15 mouse cellular contexts compared by ENCODE assay signal in the genomic region with DNA sequence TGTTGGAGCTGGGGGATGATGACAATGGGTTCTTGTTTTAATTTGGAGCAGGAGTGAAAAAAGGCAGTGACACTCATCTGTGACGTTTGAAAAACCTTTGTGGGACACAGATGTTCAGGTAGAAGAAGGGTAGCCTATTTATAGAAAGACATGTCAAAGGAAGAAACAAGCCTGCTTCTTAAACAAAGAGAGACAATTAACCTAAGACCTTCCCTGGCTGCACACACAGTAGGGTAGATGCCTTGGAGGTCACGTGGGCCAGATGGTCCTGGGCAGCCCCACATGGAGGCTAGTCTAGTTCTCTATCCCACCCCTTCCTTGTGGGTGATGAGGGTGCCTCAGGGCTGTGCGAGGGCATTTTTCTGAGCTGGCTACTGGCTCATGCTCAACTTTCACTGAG. TPM values are rescaled to one million over a fixed set of nuclear protein-coding genes. Genes with fewer than 3 reads are reported as not detected.
DNase-seq lines count a peak whose midpoint lies in the region; ATAC-seq lines count a peak whose summit lies in the region.
"Had no signal": no experiment of that assay in that cellular context is flagged by ENCODE, and none has a peak within 500 bp of the region (broad histone marks: within the 10 kb centered on the region; RNA-seq: fewer than 3 reads in every experiment).

No protein-coding gene starts in this region.

- no peak for DNase-seq in forebrain, embryonic 11.5 days (ENCODE audit: low spot score)
- DNase-seq in thymus, postnatal 4 days = peak; percentile 63
- DNase-seq in right cerebral cortex, postnatal 25 days = no peak
- no peak for DNase-seq in cerebellum, adult 11-12 months
- DNase-seq: adrenal gland, postnatal 36 days; heart, postnatal 36 days; kidney, adult 2 months; kidney, postnatal 4 days; liver; lung, embryonic 14.5 days had no signal

- H3K4me3 ChIP-seq in forebrain, embryonic 13.5 days = no peak overlapping the region
- H3K4me3 ChIP-seq in forebrain, embryonic 11.5 days (ENCODE audit: low read depth, low read length) = no peak overlapping the region
- H3K4me3 ChIP-seq in midbrain, embryonic 15.5 days = no peak overlapping the region
- no peak overlapping the region for H3K4me3 ChIP-seq in midbrain, embryonic 13.5 days (replicated peaks)
- H3K4me3 ChIP-seq in forebrain, embryonic 16.5 days (replicated peaks; ENCODE audit: low read length) = no peak overlapping the region
- H3K4me3 ChIP-seq: neural tube, embryonic 15.5 days had no signal

- H3K4me2 ChIP-seq in forebrain, embryonic 13.5 days = no peak overlapping the region
- H3K4me2 ChIP-seq in forebrain, embryonic 11.5 days (ENCODE audit: low read depth, low read length, severe bottlenecking) = no peak overlapping the region
- no peak overlapping the region for H3K4me2 ChIP-seq in midbrain, embryonic 15.5 days
- no peak overlapping the region for H3K4me2 ChIP-seq in midbrain, embryonic 13.5 days (replicated peaks)
- no peak overlapping the region for H3K4me2 ChIP-seq in forebrain, embryonic 16.5 days (ENCODE audit: low read length)
- H3K4me2 ChIP-seq: lung, embryonic 14.5 days; neural tube, embryonic 15.5 days had no signal

- H3K4me1 ChIP-seq in forebrain, embryonic 13.5 days = peaks cover 9% of the 10 kb centered on the region
- no peaks in the 10 kb centered on the region; the same call in 1 of the 2 replicates for H3K4me1 ChIP-seq in forebrain, embryonic 11.5 days (replicated peaks; ENCODE audit: control insufficient read depth, insufficient read depth, low read length)
- no peaks in the 10 kb centered on the region for H3K4me1 ChIP-seq in midbrain, embryonic 15.5 days
- no peaks in the 10 kb centered on the region for H3K4me1 ChIP-seq in midbrain, embryonic 13.5 days (replicated peaks)
- H3K4me1 ChIP-seq in forebrain, embryonic 16.5 days (replicated peaks; ENCODE audit: control insufficient read depth, insufficient read depth, low read length) = peaks cover 10% of the 10 kb centered on the region; the same call in 1 of the 2 replicates

- 0 out of 2 replicates have a peak, but pooled peaks have one; percentile 9 for ATAC-seq in forebrain, embryonic 13.5 days
- no peak; the same call in 1 of the 2 replicates for ATAC-seq in forebrain, embryonic 11.5 days (replicated peaks; ENCODE audit: low FRiP score)
- ATAC-seq in midbrain, embryonic 15.5 days (replicated peaks) = 0 out of 2 replicates have a peak, but pooled peaks have one; percentile 24
- no peak for ATAC-seq in midbrain, embryonic 13.5 days
- ATAC-seq in forebrain, embryonic 16.5 days = no peak

- H3K9ac ChIP-seq in forebrain, embryonic 13.5 days = no peak overlapping the region
- no peak overlapping the region for H3K9ac ChIP-seq in forebrain, embryonic 11.5 days (ENCODE audit: low read length)
- no peak overlapping the region for H3K9ac ChIP-seq in midbrain, embryonic 15.5 days
- H3K9ac ChIP-seq in midbrain, embryonic 13.5 days (replicated peaks) = no peak overlapping the region
- no peak overlapping the region for H3K9ac ChIP-seq in forebrain, embryonic 16.5 days (replicated peaks; ENCODE audit: low read depth, low read length)
- H3K9ac ChIP-seq: lung, embryonic 14.5 days; neural tube, embryonic 15.5 days had no signal

- 32% methylated on average over 3 of the region's 3 CpGs for WGBS in forebrain, embryonic 13.5 days
- WGBS in forebrain, embryonic 11.5 days = 25% methylated on average over 3 of the region's 3 CpGs
- 29% methylated on average over 3 of the region's 3 CpGs for WGBS in midbrain, embryonic 15.5 days
- 34% methylated on average over 3 of the region's 3 CpGs for WGBS in midbrain, embryonic 13.5 days
- WGBS in forebrain, embryonic 16.5 days = 21% methylated on average over 3 of the region's 3 CpGs

- no peak overlapping the region for H3K27ac ChIP-seq in forebrain, embryonic 13.5 days
- no peak overlapping the region for H3K27ac ChIP-seq in forebrain, embryonic 11.5 days (ENCODE audit: low read depth, low read length)
- H3K27ac ChIP-seq in midbrain, embryonic 15.5 days = no peak overlapping the region
- H3K27ac ChIP-seq in midbrain, embryonic 13.5 days = no peak overlapping the region
- 0 out of 2 replicates have a peak overlapping the region, but pooled peaks have one; percentile 25 for H3K27ac ChIP-seq in forebrain, embryonic 16.5 days (ENCODE audit: low read length)
- H3K27ac ChIP-seq: neural tube, embryonic 15.5 days had no signal

- no peaks in the 10 kb centered on the region for H3K36me3 ChIP-seq in forebrain, embryonic 13.5 days (ENCODE audit: poor library complexity, severe bottlenecking)
- H3K36me3 ChIP-seq in forebrain, embryonic 11.5 days (ENCODE audit: control insufficient read depth, insufficient read depth, low read length) = no peaks in the 10 kb centered on the region
- H3K36me3 ChIP-seq in midbrain, embryonic 15.5 days (replicated peaks) = no peaks in the 10 kb centered on the region
- no peaks in the 10 kb centered on the region for H3K36me3 ChIP-seq in midbrain, embryonic 13.5 days
- H3K36me3 ChIP-seq in forebrain, embryonic 16.5 days (ENCODE audit: control insufficient read depth, insufficient read depth) = no peaks in the 10 kb centered on the region
- H3K36me3 ChIP-seq: neural tube, embryonic 15.5 days had no signal

- H3K27me3 ChIP-seq in forebrain, embryonic 13.5 days = no peaks in the 10 kb centered on the region
- H3K27me3 ChIP-seq in forebrain, embryonic 11.5 days (ENCODE audit: control insufficient read depth, insufficient read depth, low read length) = no peaks in the 10 kb centered on the region
- no peaks in the 10 kb centered on the region for H3K27me3 ChIP-seq in midbrain, embryonic 15.5 days (replicated peaks)
- H3K27me3 ChIP-seq in midbrain, embryonic 13.5 days = no peaks in the 10 kb centered on the region
- no peaks in the 10 kb centered on the region for H3K27me3 ChIP-seq in forebrain, embryonic 16.5 days (replicated peaks; ENCODE audit: control insufficient read depth, insufficient read depth, low read length)
- H3K27me3 ChIP-seq: neural tube, embryonic 15.5 days had no signal

- no peaks in the 10 kb centered on the region for H3K9me3 ChIP-seq in forebrain, embryonic 13.5 days (replicated peaks)
- no peaks in the 10 kb centered on the region for H3K9me3 ChIP-seq in forebrain, embryonic 11.5 days (ENCODE audit: control insufficient read depth, low read length)
- H3K9me3 ChIP-seq in midbrain, embryonic 15.5 days = no peaks in the 10 kb centered on the region
- no peaks in the 10 kb centered on the region for H3K9me3 ChIP-seq in midbrain, embryonic 13.5 days
- no peaks in the 10 kb centered on the region for H3K9me3 ChIP-seq in forebrain, embryonic 16.5 days (ENCODE audit: control insufficient read depth, low read length)
- H3K9me3 ChIP-seq: neural tube, embryonic 15.5 days had no signal

RNA-seq across cellular contexts. Expression of a gene that starts 45.3 kb away (rescaled TPM):
- 0.26 TPM in 1 of 2 replicates, not detected in the other for polyA plus RNA-seq in forebrain, embryonic 13.5 days (2015; fragmentation: Nextera tagmentation; extraction: Ambion mirVana)
- 0.05 TPM in 1 of 2 replicates, not detected in the other for polyA plus RNA-seq in forebrain, embryonic 11.5 days (2014; fragmentation: Nextera tagmentation; extraction: Ambion mirVana)
- 0.52 and 0.86 TPM in 2 replicates for polyA plus RNA-seq in midbrain, embryonic 15.5 days (2015; fragmentation: Nextera tagmentation; extraction: Ambion mirVana)
- polyA plus RNA-seq in midbrain, embryonic 13.5 days (2015; fragmentation: Nextera tagmentation; extraction: Ambion mirVana) = 0.24 TPM in 2 replicates
- 0.06 and 0.10 TPM in 2 replicates for polyA plus RNA-seq in forebrain, embryonic 16.5 days (2015; fragmentation: Nextera tagmentation; extraction: Ambion mirVana)

RNA-seq across cellular contexts. Expression of a gene that starts 45.8 kb away (rescaled TPM):
- not detected in 2 replicates for polyA plus RNA-seq in forebrain, embryonic 13.5 days (2015; fragmentation: Nextera tagmentation; extraction: Ambion mirVana)
- polyA plus RNA-seq in forebrain, embryonic 11.5 days (2014; fragmentation: Nextera tagmentation; extraction: Ambion mirVana) = 0.28 TPM in 1 of 2 replicates, not detected in the other
- 0.19 TPM in 1 of 2 replicates, not detected in the other for polyA plus RNA-seq in midbrain, embryonic 15.5 days (2015; fragmentation: Nextera tagmentation; extraction: Ambion mirVana)
- not detected in 2 replicates for polyA plus RNA-seq in midbrain, embryonic 13.5 days (2015; fragmentation: Nextera tagmentation; extraction: Ambion mirVana)
- not detected in 2 replicates for polyA plus RNA-seq in forebrain, embryonic 16.5 days (2015; fragmentation: Nextera tagmentation; extraction: Ambion mirVana)
- polyA plus RNA-seq: neural tube, embryonic 15.5 days had no signal

RNA-seq across cellular contexts. Expression of a gene that starts 55.5 kb away (rescaled TPM):
- polyA plus RNA-seq in forebrain, embryonic 13.5 days (2015; fragmentation: Nextera tagmentation; extraction: Ambion mirVana) = 0.15 and 0.30 TPM in 2 replicates
- polyA plus RNA-seq in forebrain, embryonic 11.5 days (2014; fragmentation: Nextera tagmentation; extraction: Ambion mirVana) = 0.19 and 0.20 TPM in 2 replicates
- polyA plus RNA-seq in midbrain, embryonic 15.5 days (2015; fragmentation: Nextera tagmentation; extraction: Ambion mirVana) = 0.13 and 0.31 TPM in 2 replicates
- polyA plus RNA-seq in midbrain, embryonic 13.5 days (2015; fragmentation: Nextera tagmentation; extraction: Ambion mirVana) = 0.28 and 0.59 TPM in 2 replicates
- 0.25 and 0.57 TPM in 2 replicates for polyA plus RNA-seq in forebrain, embryonic 16.5 days (2015; fragmentation: Nextera tagmentation; extraction: Ambion mirVana)

Comparison
In these comparisons a context has a peak if more than half of its experiments do, and no peak if none do; other contexts are left out.
1. ATAC-seq: peak in forebrain, embryonic 13.5 days (single experiment) and midbrain, embryonic 15.5 days (single experiment); none in forebrain, embryonic 11.5 days (single experiment), midbrain, embryonic 13.5 days (single experiment) and forebrain, embryonic 16.5 days (single experiment).